Mouse (Mus musculus): Measurements from ENCODE around the gene Pwwp2a. TPM values are rescaled to one million over a fixed set of nuclear protein-coding genes. Genes with fewer than 3 reads are reported as not detected.
A peak's percentile ranks its signal among the peaks of the same experiment; 100 is the strongest.

The Pwwp2a gene
- total and polyA plus RNA-seq, 3 experiments: 13.0 to 31.0 (median 15.2) TPM

DNA sequence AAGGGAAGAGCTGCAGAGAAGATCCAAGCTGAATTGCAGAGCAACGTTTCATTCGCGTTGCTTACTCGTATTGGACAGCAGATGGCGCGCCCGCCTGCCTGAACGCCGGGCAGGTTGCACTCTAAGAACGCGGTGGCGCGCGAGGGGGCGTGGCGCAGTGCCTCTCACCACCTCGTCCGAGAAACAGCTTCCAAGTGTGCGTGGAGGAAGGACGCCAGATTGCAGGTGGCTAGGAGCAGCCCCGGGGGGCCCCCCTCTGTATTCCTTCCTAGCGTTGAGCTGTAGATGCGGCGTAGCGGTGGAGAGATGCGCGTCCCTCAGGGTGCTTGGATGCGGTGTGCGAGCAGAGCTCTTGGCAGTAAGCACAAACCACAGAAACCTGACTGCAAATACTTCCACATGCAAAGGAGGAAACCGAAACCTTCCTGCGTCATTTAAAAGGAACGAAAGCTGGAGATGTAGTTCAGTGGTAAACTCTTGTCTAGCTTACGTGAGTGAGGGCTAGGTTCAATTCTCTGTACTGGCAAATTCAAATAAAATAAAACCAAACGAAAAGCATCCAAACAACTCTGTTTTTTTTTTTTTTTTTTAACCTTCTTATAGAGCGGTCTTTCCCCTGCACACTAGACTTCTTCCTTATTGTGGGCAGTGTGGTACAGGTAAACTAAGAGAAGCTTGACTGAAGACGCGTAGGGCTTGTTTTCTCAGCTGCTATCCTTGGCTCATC is 85.3 kb downstream of the Pwwp2a start (continued):
- TF ChIP-seq BHLHE40 (IDR thresholded peaks at IDR 0.05; ENCODE audit: low read depth, low read length): peak; percentile 86
- TF ChIP-seq TBP (conservative IDR thresholded peaks at IDR 0.05; ENCODE audit: low read depth, low read length): no peak
- TF ChIP-seq ETS1 (conservative IDR thresholded peaks at IDR 0.05; ENCODE audit: low read depth, low read length): no peak
- peak; percentile 70; the same call in 1 of the 2 replicates for TF ChIP-seq MXI1 (IDR thresholded peaks at IDR 0.05; ENCODE audit: low read depth, low read length)
- peak; percentile 32 for TF ChIP-seq EP300 (IDR thresholded peaks at IDR 0.05; ENCODE audit: low read length)
- no peak; the same call in 1 of the 2 replicates for TF ChIP-seq RCOR1 (conservative IDR thresholded peaks at IDR 0.05; ENCODE audit: low read depth, low read length)
- TF ChIP-seq CHD1 (IDR thresholded peaks at IDR 0.05; ENCODE audit: low read depth, low read length): no peak
- no peak for TF ChIP-seq POLR2A (IDR thresholded peaks at IDR 0.05; ENCODE audit: low read depth, low read length)
- TF ChIP-seq CTCF (conservative IDR thresholded peaks at IDR 0.05 in 1 of 2, IDR thresholded peaks at IDR 0.05 in 1 of 2; ENCODE audit: low read depth in 2 of 2, low read length in 2 of 2): peak; percentile 20 to 91; a peak in 2 of 4 replicates
- TF ChIP-seq MAZ (IDR thresholded peaks at IDR 0.05; ENCODE audit: low read depth, low read length): no peak
- peak; percentile 67; the same call in 1 of the 2 replicates for TF ChIP-seq SIN3A (IDR thresholded peaks at IDR 0.05; ENCODE audit: low read length)
- TF ChIP-seq HCFC1 (IDR thresholded peaks at IDR 0.05; ENCODE audit: low read depth, low read length): no peak
- no peak for TF ChIP-seq JUN (IDR thresholded peaks at IDR 0.05; ENCODE audit: insufficient read depth, low read depth, low read length)
- no peak for TF ChIP-seq USF1 (IDR thresholded peaks at IDR 0.05; ENCODE audit: low read depth, low read length)
- TF ChIP-seq MYC (IDR thresholded peaks at IDR 0.05; ENCODE audit: low read depth, low read length): no peak
- TF ChIP-seq GABPA (IDR thresholded peaks at IDR 0.05; ENCODE audit: insufficient replicate concordance, low read depth, low read length): no peak
- TF ChIP-seq JUND (conservative IDR thresholded peaks at IDR 0.05; ENCODE audit: low read depth, low read length): no peak
- peak; percentile 76 for TF ChIP-seq IRF4 (IDR thresholded peaks at IDR 0.05; ENCODE audit: low read depth, low read length)
- no peak for TF ChIP-seq USF2 (conservative IDR thresholded peaks at IDR 0.05; ENCODE audit: low read depth, low read length)

- DNase-seq (ENCODE audit: extremely low read depth): no peak
- Histone ChIP-seq H3K4me2 (ENCODE audit: insufficient read depth, low read depth, poor library complexity, severe bottlenecking) (no peak overlapping the region), H3K79me2 (replicated peaks; ENCODE audit: control insufficient read depth, extremely low read depth, insufficient read depth, poor library complexity, severe bottlenecking) (no peaks in the 10 kb centered on the region), H3K27ac (ENCODE audit: insufficient read depth, low read depth) (no peak overlapping the region), H3K9me3 (replicated peaks; ENCODE audit: low read length) (no peaks in the 10 kb centered on the region), H3K9ac (ENCODE audit: insufficient read depth, low read depth) (no peak overlapping the region), H3K4me3 (replicated peaks in 1 of 3; ENCODE audit: low read depth in 2 of 3, low read length in 2 of 3, poor library complexity in 1 of 3) (no peak overlapping the region), H3K36me3 (replicated peaks in 1 of 2; ENCODE audit: control insufficient read depth in 1 of 2, insufficient read depth in 1 of 2, low read length in 1 of 2) (no peaks in the 10 kb centered on the region), H3K4me1 (ENCODE audit: control insufficient read depth in 1 of 2, insufficient read depth in 2 of 2) (peaks cover 0 to 13% of the 10 kb centered on the region in 2 experiments; a peak in 2 of 4 replicates), H3K27me3 (replicated peaks) (peaks cover 32% of the 10 kb centered on the region)
- in situ Hi-C loops (cut with MboI; ENCODE audit: low pct_ligation_motif_present, low pct_unique_long_range_greater_than_20kb, low sequenced_read_pairs) (loop anchor here (25.0 kb wide), 1 partner anchor 795 kb away; no protein-coding TSS in a partner anchor), dilution Hi-C loops (cut with MboI; ENCODE audit: extremely low pct_ligation_motif_present, extremely low pct_unique_long_range_greater_than_20kb, low sequenced_read_pairs) (no loop called here)
- no peak for TF ChIP-seq EP300 (IDR thresholded peaks at IDR 0.05; ENCODE audit: low read length)
- peak; percentile 80; the same call in 1 of the 2 replicates for TF ChIP-seq CHD2 (IDR thresholded peaks at IDR 0.05; ENCODE audit: low read length)
- no peak for TF ChIP-seq MAFK (IDR thresholded peaks at IDR 0.05; ENCODE audit: insufficient replicate concordance, low read length)
Measured at GRCm38 (mm10) chr11:43767749-43768148, 86.0 kb downstream of the Pwwp2a start.
